Mouse (Mus musculus) ES-E14 (cell line): ENCODE measurements around the gene ccdc198.

Experiments used
- CHD2 ChIP-seq: IDR thresholded peaks from 2 replicates; pipeline ENCODE4 v1.6.1; 2014; ENCODE audit warnings: mild to moderate bottlenecking, low read depth, low read length, inconsistent platforms
- HCFC1 ChIP-seq: IDR thresholded peaks from 2 replicates; pipeline ENCODE4 v1.6.1; 2012; ENCODE audit warnings: low read length, inconsistent platforms, borderline replicate concordance; ENCODE audit not compliant: insufficient read depth
- MAFK ChIP-seq: IDR thresholded peaks from 2 replicates; pipeline ENCODE4 v1.6.1; 2014; ENCODE audit warnings: mild to moderate bottlenecking, low read depth, low read length, inconsistent platforms; ENCODE audit not compliant: insufficient read depth
- ZNF384 ChIP-seq: IDR thresholded peaks from 2 replicates; pipeline ENCODE4 v1.6.1; 2012; ENCODE audit warnings: low read depth, low read length, inconsistent platforms

DNA sequence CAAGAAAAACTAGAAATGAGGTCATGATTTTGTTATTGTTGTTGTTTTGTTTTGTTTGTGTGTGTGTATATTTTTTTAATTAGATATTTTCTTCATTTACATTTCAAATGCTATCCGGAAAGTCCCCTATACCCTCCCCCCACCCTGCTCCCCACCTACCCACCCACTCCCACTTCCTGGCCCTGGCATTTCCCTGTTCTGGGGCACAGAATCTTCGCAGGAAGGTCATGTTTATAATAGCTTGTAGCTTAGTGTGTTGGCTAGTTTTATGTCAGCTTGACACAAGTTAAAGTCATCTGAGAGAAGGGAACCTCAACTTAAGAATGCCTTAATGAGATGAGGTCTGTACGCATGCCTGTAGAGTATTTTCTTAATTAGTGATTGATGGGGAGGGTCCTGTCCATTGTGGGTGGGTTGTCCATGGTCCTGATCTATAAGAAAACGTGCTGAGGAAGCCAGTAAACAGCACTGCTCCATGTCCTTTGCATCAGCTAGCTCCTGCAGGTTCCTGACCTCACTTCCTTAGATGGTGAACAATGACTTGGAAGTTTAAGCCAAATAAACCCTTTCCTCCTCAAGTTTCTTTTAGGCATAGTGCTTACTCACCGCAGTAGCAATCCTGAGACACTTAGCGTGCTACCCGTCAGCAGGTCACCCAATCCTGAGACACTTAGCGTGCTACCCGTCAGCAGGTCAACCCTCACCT lies 44.0 kb downstream of the ccdc198 start:
- no peak for TF ChIP-seq MAFK
- no peak for TF ChIP-seq HCFC1
- no peak for TF ChIP-seq ZNF384
- no peak for TF ChIP-seq CHD2
